Mouse (Mus musculus) heart, postnatal 0 days (tissue): Measurements from ENCODE around the gene Zmiz1.

Source experiments
- CTCF ChIP-seq: IDR thresholded peaks from 2 replicates; pipeline ENCODE4 v1.5.1; 2016; ENCODE audit warnings: antibody characterized with exemption, control low read depth, low read depth
- EP300 ChIP-seq: IDR thresholded peaks from 2 replicates; pipeline ENCODE4 v1.6.1; 2016; ENCODE audit warnings: antibody characterized with exemption, low read depth

- TF ChIP-seq EP300, result no peak
- TF ChIP-seq CTCF, result no peak
Measured at GRCm38 (mm10) chr14:25537351-25537750, 78.4 kb downstream of the Zmiz1 start.
